ENCODE assay signal across 36 mouse cellular contexts in the genomic region with DNA sequence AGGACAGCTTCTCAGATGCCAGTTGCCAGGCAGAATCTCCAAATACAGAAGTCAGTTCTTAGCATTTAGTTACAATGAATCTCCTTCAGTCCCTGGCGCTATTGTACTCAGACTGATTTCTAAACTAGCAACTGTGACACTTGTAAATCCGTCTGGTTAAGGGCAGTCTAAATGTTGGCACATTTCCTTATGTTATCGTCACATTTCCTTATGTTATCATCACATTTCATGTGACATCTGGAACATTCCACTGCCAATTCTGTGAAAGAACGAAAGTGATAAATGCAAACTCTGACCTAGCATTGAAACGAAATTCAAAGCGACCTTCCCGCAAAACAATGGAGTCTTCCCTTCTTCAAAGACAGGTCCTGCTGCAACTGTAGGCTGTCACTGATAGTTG. TPM values are rescaled to one million over a fixed set of nuclear protein-coding genes. Genes with fewer than 3 reads are reported as not detected.
"Had no signal": no experiment of that assay in that cellular context is flagged by ENCODE, and none has a peak within 500 bp of the region (broad histone marks: within the 10 kb centered on the region; RNA-seq: fewer than 3 reads in every experiment).

No protein-coding gene starts in this region.

- DNase-seq: gastrocnemius, postnatal 14 days; gastrocnemius, postnatal 36 days; heart, adult 2 months; heart, postnatal 14 days; heart, postnatal 36 days; kidney, adult 11 months; kidney, adult 8-10 months; kidney, postnatal 10 days; kidney, postnatal 25 days; kidney, postnatal 4 days; liver; liver, embryonic 13.5 days had no signal

- ATAC-seq: hindbrain, postnatal 0 days; intestine, embryonic 16.5 days had no signal

- H3K27me3 ChIP-seq: hindbrain, embryonic 13.5 days; hindbrain, embryonic 15.5 days; limb, embryonic 12.5 days had no signal

- H3K9ac ChIP-seq: heart, embryonic 13.5 days; heart, embryonic 15.5 days; hindbrain, embryonic 13.5 days; hindbrain, embryonic 15.5 days; limb, embryonic 12.5 days; liver, embryonic 13.5 days; liver, embryonic 15.5 days had no signal

- H3K4me2 ChIP-seq: heart, embryonic 11.5 days; heart, embryonic 13.5 days; heart, embryonic 15.5 days; hindbrain, embryonic 13.5 days; hindbrain, embryonic 15.5 days; limb, embryonic 12.5 days; liver, embryonic 11.5 days; liver, embryonic 13.5 days; liver, embryonic 15.5 days had no signal

- H3K36me3 ChIP-seq: heart, embryonic 13.5 days; heart, embryonic 15.5 days; hindbrain, embryonic 13.5 days; hindbrain, embryonic 15.5 days; limb, embryonic 10.5 days; limb, embryonic 12.5 days; liver, embryonic 13.5 days; liver, embryonic 15.5 days had no signal

- H3K27ac ChIP-seq: heart, adult 2 months; heart, embryonic 13.5 days; heart, embryonic 15.5 days; hindbrain, embryonic 13.5 days; hindbrain, embryonic 15.5 days; hindbrain, postnatal 0 days; layer of hippocampus, adult 2 months; left cerebral cortex, adult 2 months; limb, embryonic 10.5 days; limb, embryonic 12.5 days; liver, embryonic 13.5 days; liver, embryonic 15.5 days had no signal

- H3K4me3 ChIP-seq: heart, adult 2 months; heart, embryonic 13.5 days; heart, embryonic 15.5 days; hindbrain, embryonic 13.5 days; hindbrain, embryonic 15.5 days; layer of hippocampus, adult 2 months; left cerebral cortex, adult 2 months; limb, embryonic 10.5 days; limb, embryonic 12.5 days; liver, embryonic 13.5 days; liver, embryonic 15.5 days had no signal

- H3K4me1 ChIP-seq: hindbrain, embryonic 13.5 days; limb, embryonic 10.5 days; limb, embryonic 12.5 days; liver, embryonic 13.5 days; liver, embryonic 15.5 days had no signal

- H3K9me3 ChIP-seq: heart, embryonic 13.5 days; heart, embryonic 15.5 days; hindbrain, embryonic 13.5 days; hindbrain, embryonic 15.5 days; limb, embryonic 10.5 days; limb, embryonic 12.5 days; liver, embryonic 13.5 days; liver, embryonic 15.5 days had no signal

RNA-seq across cellular contexts. Expression of a gene that starts 16.4 kb away (rescaled TPM):
- total RNA-seq: gastrocnemius, adult 18-20 months; gastrocnemius, adult 8-10 months; gastrocnemius, postnatal 14 days; gastrocnemius, postnatal 36 days; hematopoietic stem cell, adult 5-6 weeks; layer of hippocampus, adult 2 months; left cerebral cortex, adult 2 months; left cerebral cortex, postnatal 14 days; left cerebral cortex, postnatal 36 days had no signal
- polyA plus RNA-seq: gonadal fat pad, adult 2 months; hindbrain, embryonic 11.5 days; hindbrain, embryonic 13.5 days; hindbrain, embryonic 15.5 days; hindbrain, postnatal 0 days; intestine, embryonic 14.5 days; intestine, embryonic 16.5 days; kidney, embryonic 14.5 days; kidney, embryonic 16.5 days; limb, embryonic 10.5 days; limb, embryonic 12.5 days; limb, embryonic 14.5 days had no signal

RNA-seq across cellular contexts. Expression of a gene that starts 56.5 kb away (rescaled TPM):
- total RNA-seq: hindbrain, postnatal 0 days had no signal
- polyA plus RNA-seq: hindbrain, embryonic 11.5 days; kidney, embryonic 14.5 days; limb, embryonic 10.5 days; limb, embryonic 12.5 days; liver, embryonic 13.5 days; liver, embryonic 15.5 days had no signal
